Mouse (Mus musculus) A20 (cell line): ENCODE data around the gene Srrm1.

Experiments
- DNase-seq: peaks from one replicate; pipeline ENCODE4 v3.0.0-alpha.2; 2011; ENCODE audit warnings: low read depth, low spot score

Gene Srrm1

GRCm38 (mm10) chr4:135353794-135354450 lies 801 bp upstream of the Srrm1 start:
- DNase-seq: peak; percentile 64

GRCm38 (mm10) chr4:135352326-135353065 lies 625 bp downstream of the Srrm1 start:
- no peak for DNase-seq

- DNase-seq: no peak
Observed at GRCm38 (mm10) chr4:135337376-135337942, 15.7 kb downstream of the Srrm1 start.

GRCm38 (mm10) chr4:135336023-135336357 lies 17.1 kb downstream of the Srrm1 start:
- no peak for DNase-seq

GRCm38 (mm10) chr4:135335327-135336022 lies 17.6 kb downstream of the Srrm1 start:
- DNase-seq: no peak

- DNase-seq: no peak
Observed at GRCm38 (mm10) chr4:135326469-135326868, 26.7 kb downstream of the Srrm1 start.

- no peak for DNase-seq
Observed at GRCm38 (mm10) chr4:135326046-135326445, 27.1 kb downstream of the Srrm1 start.

- DNase-seq: no peak
Observed at GRCm38 (mm10) chr4:135323021-135323420, 30.1 kb downstream of the Srrm1 start.

- peak; percentile 74 for DNase-seq
Observed at GRCm38 (mm10) chr4:135317966-135318365, 35.2 kb downstream of the Srrm1 start.

GRCm38 (mm10) chr4:135317539-135317938 lies 35.6 kb downstream of the Srrm1 start:
- DNase-seq: no peak

- DNase-seq: no peak
Observed at GRCm38 (mm10) chr4:135315287-135315686, 37.8 kb downstream of the Srrm1 start.

- no peak for DNase-seq
Observed at GRCm38 (mm10) chr4:135314419-135314832, 38.7 kb downstream of the Srrm1 start.

GRCm38 (mm10) chr4:135313761-135314241 lies 39.3 kb downstream of the Srrm1 start:
- peak; percentile 89 for DNase-seq

- no peak for DNase-seq
Observed at GRCm38 (mm10) chr4:135313111-135313691, 39.9 kb downstream of the Srrm1 start.

- no peak for DNase-seq
Observed at GRCm38 (mm10) chr4:135312706-135313105, 40.4 kb downstream of the Srrm1 start.

- DNase-seq: no peak
Observed at GRCm38 (mm10) chr4:135310371-135310770, 42.8 kb downstream of the Srrm1 start.

GRCm38 (mm10) chr4:135309726-135310125 lies 43.4 kb downstream of the Srrm1 start:
- no peak for DNase-seq

GRCm38 (mm10) chr4:135309112-135309659 lies 43.9 kb downstream of the Srrm1 start:
- no peak for DNase-seq

GRCm38 (mm10) chr4:135306971-135307632 lies 46.0 kb downstream of the Srrm1 start:
- no peak for DNase-seq

GRCm38 (mm10) chr4:135306533-135306932 lies 46.6 kb downstream of the Srrm1 start:
- DNase-seq: no peak

- DNase-seq: no peak
Observed at GRCm38 (mm10) chr4:135302261-135302660, 50.9 kb downstream of the Srrm1 start.
